ENCODE assay signal across 19 mouse cellular contexts in genomic region chr1:77029091-77029490, GRCm38 (mm10).
"Had no signal": no experiment of that assay in that cellular context is flagged by ENCODE, and none has a peak within 500 bp of the region (broad histone marks: within the 10 kb centered on the region; RNA-seq: fewer than 3 reads in every experiment).

No protein-coding gene starts in this region.

- DNase-seq: kidney, postnatal 10 days; kidney, postnatal 36 days; layer of hippocampus, postnatal 36 days; liver, postnatal 0 days; lung, embryonic 14.5 days; thymus, adult 18-20 months; thymus, postnatal 36 days had no signal

- ATAC-seq: liver, postnatal 0 days; lung, postnatal 0 days; midbrain, embryonic 13.5 days; midbrain, embryonic 16.5 days had no signal

- H3K4me1 ChIP-seq: limb, embryonic 12.5 days; limb, embryonic 15.5 days; midbrain, embryonic 10.5 days; midbrain, embryonic 13.5 days; neural tube, embryonic 13.5 days had no signal

- H3K27ac ChIP-seq: kidney, embryonic 15.5 days; limb, embryonic 12.5 days; limb, embryonic 15.5 days; liver, embryonic 14.5 days; macrophage; midbrain, embryonic 10.5 days; midbrain, embryonic 13.5 days; neural tube, embryonic 13.5 days had no signal

- H3K27me3 ChIP-seq: kidney, embryonic 15.5 days; limb, embryonic 12.5 days; limb, embryonic 15.5 days; midbrain, embryonic 13.5 days; neural tube, embryonic 13.5 days had no signal

- H3K4me3 ChIP-seq: kidney, embryonic 15.5 days; left cerebral cortex, adult 2 months; limb, embryonic 12.5 days; limb, embryonic 15.5 days; midbrain, embryonic 10.5 days; midbrain, embryonic 13.5 days; myocyte; neural tube, embryonic 13.5 days had no signal
